Mouse (Mus musculus) heart, postnatal 10 days (tissue): ENCODE data around the gene Ifnl3. TPM values are rescaled to one million over a fixed set of nuclear protein-coding genes. Genes with fewer than 3 reads are reported as not detected.
"Not testable (repeated sequence)": the region's sequence is repeated elsewhere in the genome, so short reads cannot be mapped to it uniquely, and the experiment has no call there.

Experiments
- DNase-seq, 2 experiments: peaks; one replicate each; pipeline ENCODE4 v3.0.0; 2021
- intact Hi-C: fragments of 180-260 bp; cut with DNase I; formaldehyde crosslinking; loops from one replicate; pipeline ENCODE4 v1.15.1; 2025
- total RNA-seq, 2 experiments: library from RNA; stranded (reverse); gene quantifications; 2 replicates each; pipeline ENCODE4 v1.2.3; 2021

Ifnl3 gene
- not detected for total RNA-seq

DNA sequence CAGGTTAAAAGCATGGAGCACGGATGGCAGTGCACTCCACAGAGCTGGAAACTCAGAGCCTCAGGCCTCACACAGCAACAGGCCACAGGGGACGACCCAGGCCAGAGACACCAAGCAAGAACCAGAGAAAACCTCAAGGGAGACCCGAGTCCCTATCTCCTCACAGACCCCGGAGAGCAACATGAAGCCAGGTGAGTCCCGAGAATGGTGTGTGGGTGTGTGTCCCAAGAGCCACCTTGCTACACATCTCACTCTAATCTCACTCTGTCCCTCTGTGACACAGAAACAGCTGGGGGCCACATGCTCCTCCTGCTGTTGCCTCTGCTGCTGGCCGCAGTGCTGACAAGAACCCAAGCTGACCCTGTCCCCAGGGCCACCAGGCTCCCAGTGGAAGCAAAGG is at the start of gene Ifnl3:
Gene Ifnl3, plus strand, starts transcription at position 301 of the 400 bp plus-strand sequence.
- DNase-seq, intact Hi-C loops: not testable (repeated sequence)

DNA sequence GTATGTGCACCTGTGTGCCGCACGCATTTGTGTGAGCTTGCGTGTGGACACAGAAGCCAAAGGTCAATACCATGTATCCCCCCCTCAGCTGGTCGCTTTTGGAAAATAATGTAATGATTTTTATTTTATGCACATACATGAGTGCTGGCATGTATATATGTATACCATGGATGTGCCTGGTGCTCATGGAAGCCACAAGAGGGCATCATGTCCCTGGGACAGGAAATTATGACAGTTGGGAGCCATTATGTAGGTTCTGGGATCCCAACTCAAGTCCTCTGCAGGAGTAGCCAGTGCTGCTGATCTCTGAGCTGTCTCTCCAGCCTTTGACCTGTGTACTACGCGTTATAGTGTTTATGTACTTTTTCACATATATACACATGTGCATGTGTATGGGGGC is 46.4 kb upstream of the Ifnl3 start:
- DNase-seq: no peak
- intact Hi-C loops: no loop called here

DNA sequence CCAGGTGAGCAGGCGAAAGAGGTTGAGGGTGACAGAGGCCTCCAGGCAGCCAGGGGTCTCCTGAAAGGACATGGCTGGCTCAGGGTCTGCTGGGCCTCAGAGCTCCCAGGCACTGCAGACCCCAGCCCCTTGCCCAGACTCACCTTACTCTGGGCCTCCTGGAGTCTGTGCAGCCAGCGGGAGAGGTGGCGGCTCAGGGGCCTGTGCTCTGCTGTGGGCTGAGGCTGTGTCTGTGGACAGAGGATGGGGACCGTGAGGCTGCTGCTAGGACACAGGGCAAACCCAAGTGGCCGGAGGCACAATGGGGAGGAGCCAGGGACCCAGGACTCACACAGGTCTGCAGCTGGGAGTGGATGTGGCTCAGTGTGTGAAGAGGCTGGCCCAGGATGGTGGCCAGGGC is 45.3 kb upstream of the Ifnl3 start:
- intact Hi-C loops: no loop called here
- DNase-seq: no peak

DNA sequence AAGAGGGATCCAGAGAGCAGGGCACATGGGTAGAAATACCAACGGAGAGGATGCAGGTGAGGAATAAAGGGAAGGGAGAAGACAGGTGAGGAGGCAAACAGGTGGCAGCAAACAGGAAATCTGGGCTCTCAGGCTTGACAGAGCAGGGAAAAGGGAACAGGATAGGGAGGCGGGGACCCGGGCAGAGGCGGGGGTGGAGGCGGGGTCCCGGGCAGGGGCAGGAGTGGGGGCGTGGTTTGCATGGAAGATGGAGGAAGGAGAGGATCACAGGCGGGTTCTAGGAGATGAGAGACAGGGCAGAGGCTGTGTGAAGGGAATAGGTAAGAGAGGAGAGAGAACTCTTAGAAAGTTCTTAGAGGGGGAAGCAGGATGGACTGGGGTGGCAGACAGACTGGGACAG is 43.8 kb upstream of the Ifnl3 start:
- intact Hi-C loops: no loop called here
- DNase-seq: no peak

DNA sequence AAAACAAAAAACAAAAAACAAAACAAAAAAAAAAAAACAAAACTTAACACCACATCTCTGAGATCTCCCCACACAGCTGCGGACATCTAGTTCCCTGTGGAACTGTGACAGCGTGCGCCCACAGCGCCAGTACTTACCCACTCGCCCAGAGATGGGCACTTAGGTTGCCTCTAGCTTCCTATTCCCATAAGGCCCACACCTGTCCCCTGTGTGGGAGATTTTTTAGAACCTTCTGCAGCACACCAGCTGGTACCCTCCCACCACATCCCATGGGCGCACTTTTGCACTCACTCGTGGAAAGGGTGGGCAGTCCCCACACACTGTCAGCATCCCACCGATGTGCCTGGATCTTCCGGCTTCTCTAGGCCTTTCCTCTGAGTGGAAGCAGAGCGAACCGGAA is 39.8 kb upstream of the Ifnl3 start:
- intact Hi-C loops: no loop called here
- DNase-seq: no peak

DNA sequence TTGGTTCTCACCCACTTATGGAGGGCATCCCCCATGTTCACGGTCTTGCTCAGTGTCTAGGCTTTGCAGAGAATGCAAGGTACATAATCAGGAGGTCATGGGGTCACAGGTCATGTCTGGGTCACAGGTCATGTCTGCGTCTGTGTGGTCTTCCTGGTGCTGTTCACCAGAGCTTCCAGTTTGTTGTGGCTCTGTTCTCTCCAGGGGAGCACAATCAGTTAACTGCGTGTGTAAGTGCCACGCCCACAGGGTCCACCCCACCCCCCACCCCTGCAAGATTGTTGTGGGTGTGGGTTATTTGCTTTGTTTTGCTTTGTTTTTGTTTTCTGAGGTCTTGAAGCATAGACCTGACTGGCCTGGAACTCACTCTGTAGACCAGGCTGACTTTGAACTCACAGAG is 38.4 kb upstream of the Ifnl3 start:
- DNase-seq: no peak
- intact Hi-C loops: no loop called here

DNA sequence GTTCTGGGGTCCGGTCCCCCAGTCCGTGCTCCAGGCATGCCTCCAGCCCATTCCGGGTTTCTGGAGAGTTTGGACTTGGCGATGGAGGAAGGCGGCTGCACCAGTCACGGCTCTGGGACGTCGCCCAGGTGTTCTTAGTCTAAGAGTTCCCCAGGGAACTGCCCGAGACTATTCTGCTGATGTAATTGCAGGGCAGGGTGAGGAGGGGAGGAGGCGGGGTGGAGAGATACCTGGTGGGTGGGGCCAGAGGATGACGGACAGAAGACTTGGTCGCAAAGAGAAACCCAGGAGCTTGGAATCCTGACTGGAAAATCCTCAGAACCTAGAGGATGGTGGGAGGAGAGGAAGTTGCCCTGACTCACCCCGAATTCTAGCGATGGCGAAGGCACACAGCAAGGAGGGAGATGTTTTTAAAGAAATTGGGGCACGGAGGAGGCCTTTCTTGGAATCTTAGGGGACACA is 34.6 kb upstream of the Ifnl3 start:
- peak in 1 of 2 experiments; percentile 4 for DNase-seq
- intact Hi-C loops: loop anchor here (2.0 kb wide), 1 partner anchor 19 kb away; no protein-coding TSS in a partner anchor

DNA sequence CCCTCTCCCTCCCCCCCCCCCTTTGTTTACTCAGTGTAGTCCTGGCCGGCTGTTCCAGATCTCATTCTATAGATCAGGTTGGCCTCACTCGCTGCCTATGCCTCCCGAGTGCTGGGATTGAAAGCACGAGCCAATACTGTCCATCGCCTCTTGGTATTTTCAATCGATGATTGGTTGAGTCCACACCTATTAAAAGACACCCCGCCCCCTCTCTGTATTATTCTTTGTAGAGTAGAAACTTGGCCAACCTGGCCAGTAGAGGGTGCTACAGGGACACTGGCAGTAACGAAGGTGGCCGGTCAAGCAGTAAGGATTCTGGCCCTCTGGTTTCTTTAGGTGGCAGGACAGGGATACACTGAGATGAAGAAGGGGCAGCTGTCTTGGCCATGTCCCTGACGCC is 32.2 kb upstream of the Ifnl3 start:
- intact Hi-C loops: loop anchor here (1.0 kb wide), 1 partner anchor 111 kb away; no protein-coding TSS in a partner anchor

DNA sequence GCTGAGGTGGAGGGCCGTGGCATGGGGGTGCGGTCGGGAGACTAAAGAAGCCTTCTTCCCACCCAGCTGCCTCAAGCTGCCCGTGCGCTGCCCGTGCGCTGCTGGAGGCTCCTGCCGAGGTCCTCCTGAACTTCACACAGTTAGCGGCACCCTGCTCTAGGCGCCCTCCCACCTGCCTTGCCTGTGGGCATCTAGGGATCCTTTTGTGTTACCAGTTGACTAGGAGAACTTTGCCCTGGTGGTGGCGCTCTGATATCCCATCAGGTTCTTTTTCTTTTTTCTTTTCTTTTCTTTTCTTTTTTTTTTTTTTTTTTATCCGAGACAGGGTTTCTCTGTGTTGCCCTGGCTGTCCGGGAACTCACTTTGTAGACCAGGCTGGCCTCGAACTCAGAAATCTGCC is 31.7 kb upstream of the Ifnl3 start:
- DNase-seq: no peak
- intact Hi-C loops: loop anchor here (1.0 kb wide), 1 partner anchor 110 kb away; no protein-coding TSS in a partner anchor

More for the DNA sequence above, 32.2 kb upstream of the Ifnl3 start:
- DNase-seq: peak; percentile 58

DNA sequence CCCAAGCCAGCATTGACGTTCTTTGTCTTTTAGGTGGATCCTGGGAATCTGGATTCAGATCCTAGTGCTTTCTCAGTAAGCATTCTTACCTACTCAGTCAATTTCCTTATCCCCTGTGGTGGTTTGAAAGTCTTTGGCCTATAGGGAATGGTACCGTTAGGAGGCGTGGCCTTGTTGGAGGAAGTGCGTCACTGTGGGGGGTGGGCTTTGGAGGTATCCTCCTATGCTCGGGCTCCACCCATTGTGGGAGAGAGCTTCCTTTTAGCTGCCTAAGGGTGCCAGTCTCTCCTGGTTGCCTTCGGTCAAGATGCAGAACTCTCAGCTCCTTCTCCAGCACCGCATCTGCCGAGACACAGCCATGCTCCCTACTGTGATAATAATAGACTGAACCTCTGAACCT is 30.3 kb upstream of the Ifnl3 start:
- intact Hi-C loops: no loop called here
- DNase-seq: no peak

DNA sequence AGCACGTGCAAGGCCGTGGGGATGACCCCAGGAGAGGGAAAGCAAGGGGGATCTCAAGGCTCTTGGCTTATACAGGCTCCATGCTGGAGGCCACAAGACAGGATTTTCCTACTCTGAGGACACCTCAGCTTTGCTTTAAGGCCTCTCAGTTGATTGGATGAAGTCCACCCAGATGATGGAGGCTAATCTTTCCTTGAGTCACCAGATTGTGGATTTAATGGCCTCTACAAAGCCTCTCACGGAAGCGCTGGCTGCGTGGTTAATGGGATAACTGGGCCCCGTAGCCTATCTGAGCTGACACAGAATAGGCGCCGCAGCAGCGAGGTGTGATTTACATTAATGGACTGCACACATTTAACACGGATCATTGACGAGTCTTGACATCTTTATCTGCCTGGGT is 27.2 kb upstream of the Ifnl3 start:
- no peak for DNase-seq
- intact Hi-C loops: no loop called here

DNA sequence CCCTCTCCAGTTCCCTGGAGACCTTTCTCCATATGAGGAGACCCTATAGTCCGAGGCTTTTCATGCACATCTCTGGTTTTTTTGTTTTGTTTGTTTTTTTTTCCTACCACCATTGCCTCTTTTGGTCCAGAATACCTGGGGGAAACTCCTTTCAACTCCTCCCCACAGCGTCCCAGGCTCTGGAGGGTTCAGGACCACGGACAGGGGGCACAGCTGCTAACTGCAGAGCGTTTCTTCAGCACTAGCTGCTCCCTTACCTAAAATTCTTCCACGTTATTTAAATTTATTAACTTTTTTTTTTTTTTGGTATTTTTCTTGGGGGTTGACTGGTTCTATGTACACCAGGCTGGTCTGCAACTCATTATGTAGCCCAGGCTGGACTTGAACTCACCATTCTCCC is 17.1 kb upstream of the Ifnl3 start:
- intact Hi-C loops: no loop called here
- peak; percentile 11 to 43 for DNase-seq

DNA sequence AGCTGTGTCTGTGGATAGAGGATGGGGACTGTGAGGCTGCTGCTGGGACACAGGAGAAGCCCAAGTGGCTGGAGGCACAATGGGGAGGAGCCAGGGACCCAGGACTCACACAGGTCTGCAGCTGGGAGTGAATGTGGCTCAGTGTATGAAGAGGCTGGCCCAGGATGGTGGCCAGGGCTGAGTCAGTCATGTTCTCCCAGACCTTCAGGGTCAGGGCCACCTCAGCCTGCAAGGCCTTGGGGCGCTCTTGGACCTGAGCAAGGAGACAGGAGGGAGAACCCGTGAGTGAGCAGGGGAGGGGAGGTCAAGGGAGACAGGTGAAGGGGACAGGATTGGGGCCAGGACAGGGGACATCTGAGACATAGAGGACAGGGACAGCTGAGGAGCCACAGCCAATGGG is 13.5 kb upstream of the Ifnl3 start:
- DNase-seq, intact Hi-C loops: not testable (repeated sequence)

DNA sequence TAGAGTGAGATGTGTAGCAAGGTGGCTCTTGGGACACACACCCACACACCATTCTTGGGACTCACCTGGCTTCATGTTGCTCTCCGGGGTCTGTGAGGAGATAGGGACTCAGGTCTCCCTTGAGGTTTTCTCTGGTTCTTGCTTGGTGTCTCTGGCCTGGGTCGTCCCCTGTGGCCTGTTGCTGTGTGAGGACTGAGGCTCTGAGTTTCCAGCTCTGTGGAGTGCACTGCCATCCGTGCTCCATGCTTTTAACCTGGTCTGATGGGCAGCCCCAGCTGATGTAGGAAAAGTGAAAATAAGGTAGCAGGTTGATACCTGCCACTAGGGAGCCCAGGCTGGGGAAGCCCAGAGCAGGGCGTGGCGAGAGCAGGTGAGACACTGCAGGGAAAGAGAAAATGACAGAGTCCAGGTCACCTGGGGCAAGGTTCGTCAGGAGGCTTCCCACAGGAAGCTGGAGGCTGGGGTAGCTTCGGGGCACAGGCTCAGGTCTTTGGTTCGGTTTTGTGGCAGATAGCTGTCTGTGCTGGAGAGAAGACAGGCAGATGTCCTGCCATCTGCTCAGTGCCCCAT is 12.1 kb upstream of the Ifnl3 start, which contains the start of gene Ifnl2:
Gene Ifnl2, minus strand, starts transcription at position 51 of the 570 bp plus-strand sequence.
- intact Hi-C loops, DNase-seq: not testable (repeated sequence)

DNA sequence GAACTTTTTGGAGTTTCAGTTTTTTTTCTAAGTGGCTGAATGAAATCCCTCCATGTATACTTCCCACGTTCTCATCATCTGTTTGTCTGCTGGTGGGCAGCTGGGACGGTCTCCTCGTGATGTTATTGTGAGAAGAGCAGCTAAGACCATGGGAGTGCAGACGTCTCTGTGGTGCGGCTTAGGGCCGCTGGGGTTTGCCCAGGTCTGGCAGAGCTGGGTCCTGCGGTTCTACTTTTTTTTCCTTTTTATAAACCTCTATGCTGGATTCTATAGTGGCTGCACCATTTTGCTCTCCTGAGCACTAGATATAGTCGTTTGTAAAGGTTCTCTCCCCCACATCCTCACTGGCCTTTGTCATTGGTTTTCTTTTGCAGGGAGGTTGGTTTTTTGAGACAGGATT is 11.2 kb upstream of the Ifnl3 start:
- intact Hi-C loops: no loop called here
- no peak for DNase-seq

DNA sequence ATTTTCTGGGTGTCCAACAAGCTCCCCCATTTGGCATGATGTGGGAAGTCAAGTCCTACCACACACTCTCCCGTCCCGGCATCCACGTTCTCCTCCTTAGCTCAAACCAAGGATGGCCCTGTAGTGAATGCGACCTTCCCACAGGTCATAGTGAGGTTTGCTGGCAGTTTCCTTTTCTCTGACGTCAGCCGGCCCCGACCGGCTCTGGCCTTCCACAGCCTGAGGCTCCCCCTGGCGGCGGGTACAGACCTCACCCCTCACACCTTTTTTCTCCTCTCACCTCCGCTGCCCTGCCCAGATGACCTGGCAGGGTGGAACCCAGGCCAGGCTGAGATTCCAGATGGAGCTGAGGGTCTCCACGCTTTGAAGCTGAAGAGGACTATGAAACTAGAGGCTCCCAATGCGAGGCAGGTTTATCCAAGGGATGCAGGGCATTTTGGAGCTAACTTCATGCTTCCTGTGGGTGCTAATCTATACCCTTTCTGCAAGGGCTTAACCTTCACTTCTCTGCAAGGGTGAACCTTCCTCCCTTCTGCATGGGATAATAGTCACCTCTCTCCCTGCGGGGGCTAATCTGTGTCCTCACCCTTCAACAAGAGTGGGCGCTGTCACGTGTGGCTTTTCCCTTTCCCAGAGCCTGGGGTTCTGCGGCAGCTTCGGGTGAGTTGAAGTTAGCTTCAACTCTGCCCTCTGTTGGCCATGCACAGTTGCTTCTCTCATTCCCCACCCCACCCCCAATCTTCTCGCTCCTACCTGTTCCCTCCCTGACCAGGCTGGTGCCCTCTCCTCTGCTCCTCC is 5.5 kb downstream of the Ifnl3 start:
- DNase-seq: peak; percentile 81 to 89
- intact Hi-C loops: loop anchor here (2.0 kb wide), 1 partner anchor 81 kb away; no protein-coding TSS in a partner anchor

DNA sequence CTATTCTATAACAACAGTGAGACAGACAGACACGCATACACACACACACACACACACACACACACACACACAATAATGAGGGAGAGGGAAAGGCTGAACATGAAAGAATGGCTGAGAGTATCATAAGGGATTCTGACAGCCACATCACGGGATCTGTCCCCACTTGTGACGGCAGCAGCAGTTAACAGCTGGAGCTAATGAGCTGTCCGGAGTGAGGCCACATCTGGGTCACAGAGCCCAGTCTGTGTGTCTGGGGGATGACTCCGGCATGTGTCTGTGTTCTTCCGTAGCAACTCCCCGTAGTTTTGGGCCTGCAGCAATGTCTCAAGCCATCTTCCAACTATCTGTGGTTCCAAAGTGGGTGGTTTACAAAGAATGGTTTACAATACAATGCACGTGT is 9.4 kb downstream of the Ifnl3 start:
- intact Hi-C loops: loop anchor here (5.0 kb wide), 1 partner anchor 70 kb away; no protein-coding TSS in a partner anchor
- no peak for DNase-seq

DNA sequence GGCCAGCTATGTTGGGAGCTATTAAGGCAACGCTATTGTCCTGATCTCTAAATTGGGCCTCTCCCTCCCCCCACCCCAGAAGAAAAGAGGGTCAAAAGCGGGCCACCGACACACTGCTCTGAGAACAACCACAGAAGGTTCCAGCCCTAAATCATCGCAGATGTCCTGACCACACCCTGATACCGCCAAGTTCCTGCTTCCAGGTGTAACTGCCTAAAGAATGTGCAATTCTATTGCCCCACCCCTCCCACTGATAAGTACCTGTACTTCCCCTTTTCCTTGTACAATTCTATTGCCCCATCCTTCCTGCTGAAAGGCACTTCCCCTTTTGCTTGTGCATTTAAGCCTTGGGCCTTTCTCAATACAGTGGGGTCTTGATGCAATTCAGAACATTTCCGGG is 16.2 kb downstream of the Ifnl3 start:
- intact Hi-C loops, DNase-seq: not testable (repeated sequence)

DNA sequence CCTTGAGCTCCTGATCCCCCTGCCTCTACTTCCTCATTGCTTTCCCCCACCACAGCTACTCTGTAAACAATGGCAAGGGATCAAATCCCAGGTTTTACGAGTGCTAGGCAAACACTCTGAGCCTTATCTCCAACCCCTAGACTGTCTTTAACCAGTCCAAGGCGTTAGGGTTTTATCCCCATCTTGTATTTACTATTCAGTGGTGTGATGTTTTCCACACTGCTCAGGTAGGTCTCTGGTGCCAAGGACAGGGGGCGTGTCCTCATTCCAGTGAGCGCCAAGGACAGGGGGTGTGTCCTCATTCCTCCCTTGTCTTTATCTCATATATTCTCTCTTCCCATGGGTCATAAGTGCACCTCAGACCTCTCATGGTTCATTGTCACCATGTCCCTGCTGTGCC is 17.9 kb downstream of the Ifnl3 start, which contains the start of gene Sycn:
Gene Sycn, plus strand, starts transcription at position 360 of the 400 bp plus-strand sequence.
- intact Hi-C loops: no loop called here
- no peak for DNase-seq

DNA sequence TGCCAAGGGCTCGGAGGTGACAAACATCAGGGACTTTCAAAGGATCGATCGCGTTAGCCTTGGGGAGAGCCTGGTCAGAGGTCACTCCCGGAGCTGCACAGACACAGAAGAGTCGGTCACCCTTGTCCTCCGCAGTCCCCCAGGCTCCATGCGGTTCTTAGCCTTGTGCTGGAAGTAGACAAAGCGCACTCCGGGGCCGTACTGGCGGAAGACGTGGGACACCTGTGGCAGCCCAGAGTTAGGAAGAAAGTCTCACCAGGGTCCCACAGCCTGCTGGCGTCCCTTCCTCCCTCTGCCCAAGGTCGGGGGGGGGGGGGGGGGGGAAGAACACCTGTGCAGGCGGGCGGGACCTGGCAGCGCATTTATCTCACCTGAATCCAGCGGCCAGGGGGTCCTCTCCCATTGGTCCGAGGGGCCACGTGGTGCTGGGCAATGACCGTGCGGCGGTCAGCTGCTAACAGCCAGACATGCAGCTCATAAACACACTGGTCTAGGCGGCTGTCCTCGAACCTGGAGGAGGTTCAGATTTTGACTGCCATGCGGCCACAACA is 21.5 kb downstream of the Ifnl3 start:
- intact Hi-C loops: no loop called here
- no peak for DNase-seq

DNA sequence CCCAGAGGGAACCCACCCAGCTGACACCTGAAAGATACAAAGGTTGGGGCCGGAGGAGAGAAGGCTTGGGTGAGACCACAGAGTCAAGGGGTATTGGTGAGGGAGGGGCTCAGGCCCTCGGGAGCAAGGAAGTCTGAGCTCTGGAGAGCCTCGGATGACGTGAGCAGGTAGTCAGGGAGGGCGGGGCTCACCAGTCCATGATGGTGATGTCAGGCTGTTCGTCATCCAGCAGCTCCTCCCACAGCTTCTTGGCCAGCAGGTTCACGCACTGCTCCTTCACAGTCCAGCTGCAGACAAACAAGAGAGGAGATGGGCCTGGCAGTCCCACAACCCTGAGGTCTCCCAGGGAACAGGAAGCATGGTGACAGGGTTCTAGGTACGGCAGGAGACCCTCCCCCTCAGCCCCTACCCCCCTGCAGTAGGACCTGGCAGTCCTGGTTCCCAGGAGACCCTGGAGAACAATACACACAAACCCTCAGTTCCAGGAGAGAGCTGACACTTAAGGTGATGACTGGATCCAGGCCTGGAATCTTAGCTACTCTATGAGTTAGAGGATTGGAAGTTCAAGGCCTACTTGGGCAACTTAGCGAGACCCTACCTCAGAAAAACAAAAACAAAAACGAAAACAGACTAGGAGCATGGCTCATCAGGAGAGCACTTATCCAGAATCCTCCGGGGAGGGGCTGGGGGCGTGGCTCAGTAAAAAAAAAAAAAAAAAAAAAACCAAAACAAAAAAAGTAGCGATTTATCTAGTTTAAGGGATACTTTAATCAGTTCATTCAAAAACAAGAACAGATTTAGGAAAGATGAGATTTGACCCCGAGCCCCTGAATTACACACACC is 22.6 kb downstream of the Ifnl3 start:
- intact Hi-C loops: no loop called here

More for the DNA sequence above, 22.6 kb downstream of the Ifnl3 start:
- no peak for DNase-seq
